Mouse (Mus musculus): ENCODE results near the gene Kcng4. TPM values are rescaled to one million over a fixed set of nuclear protein-coding genes. Genes with fewer than 3 reads are reported as not detected.

Kcng4 gene
- total and polyA plus RNA-seq, 2 experiments from 2014 or later = 0.10 TPM; not detected in 1

- no peak for ATAC-seq (ENCODE audit: insufficient read depth, low read depth)
- no peaks in the 10 kb centered on the region for H3K36me3 ChIP-seq (replicated peaks; ENCODE audit: control insufficient read depth, insufficient read depth, low read length)
- WGBS = 54% methylated on average over 6 of the region's 6 CpGs
- no peak overlapping the region for H3K9ac ChIP-seq (replicated peaks; ENCODE audit: low read depth, low read length)
- H3K4me3 ChIP-seq (ENCODE audit: low read depth, low read length) = no peak overlapping the region
- no peaks in the 10 kb centered on the region for H3K27me3 ChIP-seq (ENCODE audit: control insufficient read depth, insufficient read depth, low read length)
- H3K9me3 ChIP-seq (replicated peaks; ENCODE audit: control insufficient read depth, low read length) = no peaks in the 10 kb centered on the region
- no peak for TF ChIP-seq CTCF (IDR thresholded peaks at IDR 0.05; ENCODE audit: low read depth)
- H3K27ac ChIP-seq (ENCODE audit: low read depth) = peak overlapping the region; percentile 82; the same call in 1 of the 2 replicates
- peaks cover 27% of the 10 kb centered on the region for H3K4me1 ChIP-seq (ENCODE audit: control insufficient read depth, insufficient read depth)
- H3K4me2 ChIP-seq (ENCODE audit: low read depth, low read length) = no peak overlapping the region
- DNase-seq (ENCODE audit: low spot score) = peak; percentile 37
Measured at GRCm38 (mm10) chr8:119665270-119665669, 29.8 kb upstream of the Kcng4 start.

- ATAC-seq (ENCODE audit: insufficient read depth, low read depth) = no peak
- TF ChIP-seq CTCF (IDR thresholded peaks at IDR 0.05; ENCODE audit: low read depth) (no peak), EP300 (IDR thresholded peaks at IDR 0.05; ENCODE audit: low read depth) (no peak)
- Histone ChIP-seq H3K27me3 (ENCODE audit: control insufficient read depth, insufficient read depth, low read length) (no peaks in the 10 kb centered on the region), H3K4me1 (ENCODE audit: control insufficient read depth, insufficient read depth) (peaks cover 24% of the 10 kb centered on the region), H3K4me2 (ENCODE audit: low read depth, low read length) (no peak overlapping the region), H3K4me3 (ENCODE audit: low read depth, low read length) (no peak overlapping the region), H3K27ac (ENCODE audit: low read depth) (no peak overlapping the region), H3K36me3 (replicated peaks; ENCODE audit: control insufficient read depth, insufficient read depth, low read length) (no peaks in the 10 kb centered on the region), H3K9me3 (replicated peaks; ENCODE audit: control insufficient read depth, low read length) (no peaks in the 10 kb centered on the region), H3K9ac (replicated peaks; ENCODE audit: low read depth, low read length) (no peak overlapping the region)
- 66% methylated on average over 11 of the region's 11 CpGs for WGBS
- no peak for DNase-seq (ENCODE audit: low spot score)
Measured at GRCm38 (mm10) chr8:119663440-119663839, 28.0 kb upstream of the Kcng4 start.

- H3K36me3 ChIP-seq (replicated peaks; ENCODE audit: control insufficient read depth, insufficient read depth, low read length) = no peaks in the 10 kb centered on the region
- DNase-seq (ENCODE audit: low spot score) (no peak), ATAC-seq (ENCODE audit: insufficient read depth, low read depth) (no peak)
- H3K27ac ChIP-seq (ENCODE audit: low read depth) = no peak overlapping the region
- H3K9me3 ChIP-seq (replicated peaks; ENCODE audit: control insufficient read depth, low read length) = no peaks in the 10 kb centered on the region
- no peak overlapping the region for H3K4me2 ChIP-seq (ENCODE audit: low read depth, low read length)
- no peak overlapping the region for H3K9ac ChIP-seq (replicated peaks; ENCODE audit: low read depth, low read length)
- TF ChIP-seq CTCF (IDR thresholded peaks at IDR 0.05; ENCODE audit: low read depth) = no peak
- TF ChIP-seq EP300 (IDR thresholded peaks at IDR 0.05; ENCODE audit: low read depth) = no peak
- H3K4me3 ChIP-seq (ENCODE audit: low read depth, low read length) = no peak overlapping the region
- H3K4me1 ChIP-seq (ENCODE audit: control insufficient read depth, insufficient read depth) = peaks cover 24% of the 10 kb centered on the region
- 73% methylated on average over 6 of the region's 6 CpGs for WGBS
- no peaks in the 10 kb centered on the region for H3K27me3 ChIP-seq (ENCODE audit: control insufficient read depth, insufficient read depth, low read length)
Measured at GRCm38 (mm10) chr8:119661892-119662291, 26.4 kb upstream of the Kcng4 start.

GRCm38 (mm10) chr8:119661081-119661480, 25.6 kb upstream of the Kcng4 start:
- peak; percentile 50 for DNase-seq (ENCODE audit: low spot score)
- no peak overlapping the region for H3K4me3 ChIP-seq (ENCODE audit: low read depth, low read length)
- peaks cover 23% of the 10 kb centered on the region for H3K4me1 ChIP-seq (ENCODE audit: control insufficient read depth, insufficient read depth)
- no peaks in the 10 kb centered on the region for H3K27me3 ChIP-seq (ENCODE audit: control insufficient read depth, insufficient read depth, low read length)
- WGBS = 20% methylated on average over 9 of the region's 9 CpGs
- ATAC-seq (ENCODE audit: insufficient read depth, low read depth) = peak; percentile 55
- H3K9ac ChIP-seq (replicated peaks; ENCODE audit: low read depth, low read length) = no peak overlapping the region
- H3K9me3 ChIP-seq (replicated peaks; ENCODE audit: control insufficient read depth, low read length) = no peaks in the 10 kb centered on the region
- H3K4me2 ChIP-seq (ENCODE audit: low read depth, low read length) = no peak overlapping the region
- peak overlapping the region; percentile 37; the same call in 1 of the 2 replicates for H3K27ac ChIP-seq (ENCODE audit: low read depth)
- H3K36me3 ChIP-seq (replicated peaks; ENCODE audit: control insufficient read depth, insufficient read depth, low read length) = no peaks in the 10 kb centered on the region
- TF ChIP-seq CTCF (IDR thresholded peaks at IDR 0.05; ENCODE audit: low read depth) = no peak
- TF ChIP-seq EP300 (IDR thresholded peaks at IDR 0.05; ENCODE audit: low read depth) = no peak

- Histone ChIP-seq H3K36me3 (replicated peaks; ENCODE audit: control insufficient read depth, insufficient read depth, low read length) (no peaks in the 10 kb centered on the region), H3K4me2 (ENCODE audit: low read depth, low read length) (no peak overlapping the region), H3K27me3 (ENCODE audit: control insufficient read depth, insufficient read depth, low read length) (no peaks in the 10 kb centered on the region), H3K9me3 (replicated peaks; ENCODE audit: control insufficient read depth, low read length) (no peaks in the 10 kb centered on the region), H3K4me3 (ENCODE audit: low read depth, low read length) (no peak overlapping the region), H3K4me1 (ENCODE audit: control insufficient read depth, insufficient read depth) (peaks cover 11% of the 10 kb centered on the region; the same call in 1 of the 2 replicates), H3K27ac (ENCODE audit: low read depth) (no peak overlapping the region), H3K9ac (replicated peaks; ENCODE audit: low read depth, low read length) (no peak overlapping the region)
- TF ChIP-seq CTCF (IDR thresholded peaks at IDR 0.05; ENCODE audit: low read depth) (peak; percentile 64), EP300 (IDR thresholded peaks at IDR 0.05; ENCODE audit: low read depth) (no peak)
- ATAC-seq (ENCODE audit: insufficient read depth, low read depth) (peak; percentile 52; the same call in 1 of the 2 replicates), DNase-seq (ENCODE audit: low spot score) (peak; percentile 24)
- WGBS = 34% methylated on average over 5 of the region's 5 CpGs
Measured at GRCm38 (mm10) chr8:119656709-119657464, 21.4 kb upstream of the Kcng4 start.

GRCm38 (mm10) chr8:119651324-119651723, 15.8 kb upstream of the Kcng4 start:
- no peaks in the 10 kb centered on the region for H3K9me3 ChIP-seq (replicated peaks; ENCODE audit: control insufficient read depth, low read length)
- whole genome bisulfite sequencing = 57% methylated on average over 2 of the region's 2 CpGs
- no peak overlapping the region for H3K27ac ChIP-seq (ENCODE audit: low read depth)
- H3K4me3 ChIP-seq (ENCODE audit: low read depth, low read length) = no peak overlapping the region
- H3K36me3 ChIP-seq (replicated peaks; ENCODE audit: control insufficient read depth, insufficient read depth, low read length) = no peaks in the 10 kb centered on the region
- no peak overlapping the region for H3K9ac ChIP-seq (replicated peaks; ENCODE audit: low read depth, low read length)
- no peaks in the 10 kb centered on the region for H3K4me1 ChIP-seq (ENCODE audit: control insufficient read depth, insufficient read depth)
- H3K4me2 ChIP-seq (ENCODE audit: low read depth, low read length) = no peak overlapping the region
- TF ChIP-seq EP300 (IDR thresholded peaks at IDR 0.05; ENCODE audit: low read depth) (no peak), CTCF (IDR thresholded peaks at IDR 0.05; ENCODE audit: low read depth) (no peak)
- no peaks in the 10 kb centered on the region for H3K27me3 ChIP-seq (ENCODE audit: control insufficient read depth, insufficient read depth, low read length)
- ATAC-seq (ENCODE audit: insufficient read depth, low read depth) (no peak), DNase-seq (ENCODE audit: low spot score) (no peak)
